Mouse (Mus musculus) cerebellum, adult 11 months (tissue): Measurements from ENCODE around the gene Zscan4-ps2.
"Not testable (repeated sequence)": the region's sequence is repeated elsewhere in the genome, so short reads cannot be mapped to it uniquely, and the experiment has no call there.

Source experiments
- DNase-seq: peaks from one replicate; pipeline ENCODE4 v3.0.0; 2022

Zscan4-ps2 gene

GRCm38 (mm10) chr7:11514010-11514409 lies at the start of gene Zscan4-ps2:
TSS of gene Zscan4-ps2 (plus strand) at chr7:11514310.
- DNase-seq = not testable (repeated sequence)
